29 mouse cellular contexts compared by ENCODE assay signal in the genomic region with DNA sequence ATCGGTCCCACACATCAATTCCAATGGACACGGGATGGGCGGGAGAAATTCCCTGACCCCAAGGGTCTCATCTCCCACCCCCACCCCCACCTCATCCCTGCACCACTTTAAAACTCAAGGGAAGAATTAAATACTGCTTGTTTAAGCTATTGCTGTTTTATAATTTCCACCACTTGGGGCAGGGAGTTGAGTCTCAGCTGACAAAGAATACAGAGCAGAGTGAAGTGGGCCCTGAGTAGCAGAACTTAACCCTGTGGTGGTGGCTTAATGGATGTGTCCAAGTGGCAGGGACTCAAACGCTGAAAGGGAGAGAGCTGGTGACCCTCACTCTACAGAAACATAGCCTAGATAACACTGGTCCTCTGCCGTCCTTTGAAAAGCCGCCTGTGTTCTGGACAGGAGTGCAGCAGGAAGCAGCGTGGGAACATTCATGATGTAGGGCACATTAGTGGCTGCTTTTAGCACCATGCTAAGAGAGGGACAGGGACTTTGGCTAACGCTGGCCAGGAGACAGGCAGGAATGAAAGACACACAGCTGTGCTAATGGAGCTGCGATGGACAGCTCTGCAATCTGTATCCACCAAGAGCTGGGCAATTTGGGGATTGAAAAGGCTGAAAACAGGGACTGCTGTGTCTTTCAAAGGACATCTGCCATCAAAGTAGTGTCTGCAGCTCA.
DNase-seq lines count a peak whose midpoint lies in the region; ATAC-seq and TF ChIP-seq lines count a peak whose summit lies in the region.
"Had no signal": no experiment of that assay in that cellular context is flagged by ENCODE, and none has a peak within 500 bp of the region (broad histone marks: within the 10 kb centered on the region; RNA-seq: fewer than 3 reads in every experiment).

No protein-coding gene starts in this region.

- WGBS in hindbrain, embryonic 15.5 days, result 63% methylated on average over 9 of the region's 9 CpGs
- 58% methylated on average over 9 of the region's 9 CpGs for WGBS in hindbrain, embryonic 12.5 days
- 55% methylated on average over 9 of the region's 9 CpGs for WGBS in neural tube, embryonic 15.5 days
- 91% methylated on average over 9 of the region's 9 CpGs for WGBS in thymus, adult 2 months

- no peaks in the 10 kb centered on the region for H3K27me3 ChIP-seq in hindbrain, embryonic 15.5 days
- H3K27me3 ChIP-seq in hindbrain, embryonic 12.5 days, result no peaks in the 10 kb centered on the region
- no peaks in the 10 kb centered on the region for H3K27me3 ChIP-seq in neural tube, embryonic 15.5 days (replicated peaks)
- H3K27me3 ChIP-seq in thymus, adult 2 months (ENCODE audit: control insufficient read depth, insufficient read depth, low read length), result no peaks in the 10 kb centered on the region
- H3K27me3 ChIP-seq: heart, embryonic 12.5 days; kidney, embryonic 15.5 days; limb, embryonic 12.5 days; liver, embryonic 15.5 days; neural tube, embryonic 12.5 days had no signal

- no peak overlapping the region for H3K4me3 ChIP-seq in hindbrain, embryonic 15.5 days
- H3K4me3 ChIP-seq in hindbrain, embryonic 12.5 days, result no peak overlapping the region
- H3K4me3 ChIP-seq in neural tube, embryonic 15.5 days (replicated peaks), result no peak overlapping the region
- H3K4me3 ChIP-seq in thymus, adult 2 months (ENCODE audit: control insufficient read depth, insufficient read depth, low read length), result no peak overlapping the region
- H3K4me3 ChIP-seq: heart, embryonic 12.5 days; kidney, embryonic 15.5 days; layer of hippocampus, adult 2 months; left cerebral cortex, adult 2 months; limb, embryonic 12.5 days; liver, embryonic 15.5 days; neural tube, embryonic 12.5 days had no signal

- H3K4me2 ChIP-seq in hindbrain, embryonic 15.5 days, result no peak overlapping the region
- H3K4me2 ChIP-seq in hindbrain, embryonic 12.5 days (replicated peaks), result no peak overlapping the region
- no peak overlapping the region for H3K4me2 ChIP-seq in neural tube, embryonic 15.5 days
- H3K4me2 ChIP-seq: heart, embryonic 12.5 days; kidney, embryonic 15.5 days; limb, embryonic 12.5 days; liver, embryonic 15.5 days; lung, embryonic 14.5 days; neural tube, embryonic 12.5 days had no signal

- H3K27ac ChIP-seq in hindbrain, embryonic 15.5 days (replicated peaks), result no peak overlapping the region
- no peak overlapping the region for H3K27ac ChIP-seq in hindbrain, embryonic 12.5 days
- 0 out of 2 replicates have a peak overlapping the region, but pooled peaks have one; percentile 33 for H3K27ac ChIP-seq in neural tube, embryonic 15.5 days (replicated peaks)
- H3K27ac ChIP-seq in thymus, adult 2 months (ENCODE audit: control insufficient read depth, insufficient read depth, low read length), result no peak overlapping the region
- H3K27ac ChIP-seq: kidney, embryonic 15.5 days; layer of hippocampus, adult 2 months; left cerebral cortex, adult 2 months; limb, embryonic 12.5 days; liver, embryonic 15.5 days; neural tube, embryonic 12.5 days; stomach, postnatal 0 days had no signal

- H3K4me1 ChIP-seq in hindbrain, embryonic 15.5 days (replicated peaks), result no peaks in the 10 kb centered on the region
- peaks cover 5% of the 10 kb centered on the region for H3K4me1 ChIP-seq in hindbrain, embryonic 12.5 days
- H3K4me1 ChIP-seq in neural tube, embryonic 15.5 days, result peaks cover 8% of the 10 kb centered on the region
- H3K4me1 ChIP-seq in thymus, adult 2 months (replicated peaks; ENCODE audit: control insufficient read depth, insufficient read depth, low read length), result no peaks in the 10 kb centered on the region
- H3K4me1 ChIP-seq: liver, embryonic 15.5 days had no signal

- no peak for TF ChIP-seq POLR2A in thymus, adult 2 months (IDR thresholded peaks at IDR 0.05; ENCODE audit: control insufficient read depth, extremely low read depth, insufficient read depth, low read length, poor library complexity)

- no peak overlapping the region for H3K9ac ChIP-seq in hindbrain, embryonic 15.5 days
- H3K9ac ChIP-seq in hindbrain, embryonic 12.5 days, result no peak overlapping the region
- no peak overlapping the region for H3K9ac ChIP-seq in neural tube, embryonic 15.5 days (replicated peaks)
- H3K9ac ChIP-seq: kidney, embryonic 15.5 days; limb, embryonic 12.5 days; liver, embryonic 15.5 days; lung, embryonic 14.5 days; neural tube, embryonic 12.5 days had no signal

- TF ChIP-seq CTCF in thymus, adult 2 months (IDR thresholded peaks at IDR 0.05; ENCODE audit: borderline replicate concordance, control insufficient read depth, extremely low read depth, insufficient read depth, low read length, poor library complexity), result no peak

- H3K9me3 ChIP-seq in hindbrain, embryonic 15.5 days, result no peaks in the 10 kb centered on the region
- no peaks in the 10 kb centered on the region for H3K9me3 ChIP-seq in hindbrain, embryonic 12.5 days (replicated peaks)
- H3K9me3 ChIP-seq in neural tube, embryonic 15.5 days (replicated peaks), result no peaks in the 10 kb centered on the region
- H3K9me3 ChIP-seq: kidney, embryonic 15.5 days; liver, embryonic 15.5 days; neural tube, embryonic 12.5 days had no signal

- peak; percentile 69; the same call in 1 of the 2 replicates for ATAC-seq in frontal cortex, adult (ENCODE audit: low TSS enrichment)
- peak; percentile 23; the same call in 1 of the 2 replicates for ATAC-seq in hindbrain, embryonic 15.5 days (ENCODE audit: low FRiP score, low read depth)
- no peak for ATAC-seq in hindbrain, embryonic 12.5 days (ENCODE audit: low FRiP score)
- no peak for ATAC-seq in neural tube, embryonic 15.5 days (ENCODE audit: low FRiP score)
- ATAC-seq: CD4-positive, CD25-positive, alpha-beta regulatory T cell, adult 4 months had no signal

- H3K36me3 ChIP-seq in hindbrain, embryonic 15.5 days, result no peaks in the 10 kb centered on the region
- no peaks in the 10 kb centered on the region for H3K36me3 ChIP-seq in hindbrain, embryonic 12.5 days
- no peaks in the 10 kb centered on the region for H3K36me3 ChIP-seq in neural tube, embryonic 15.5 days
- no peaks in the 10 kb centered on the region for H3K36me3 ChIP-seq in thymus, adult 2 months (ENCODE audit: control insufficient read depth, insufficient read depth, low read length)
- H3K36me3 ChIP-seq: heart, embryonic 12.5 days; kidney, embryonic 15.5 days; limb, embryonic 12.5 days; liver, embryonic 15.5 days; neural tube, embryonic 12.5 days had no signal

- no peak for DNase-seq in frontal cortex, postnatal 25 days (ENCODE audit: low spot score in 2 of 2)
- no peak for DNase-seq in neural tube, embryonic 10.5 days (ENCODE audit: extremely low spot score, low spot score)
- no peak for DNase-seq in thymus, adult 2 months
- DNase-seq: adrenal gland, postnatal 14 days; cerebellum, adult 18-20 months; cerebellum, postnatal 14 days; gastrocnemius, postnatal 14 days; heart, adult 11 months; heart, postnatal 14 days; kidney, adult 18-20 months; kidney, postnatal 36 days; lung, embryonic 14.5 days; lung, postnatal 14 days; right cerebral cortex, postnatal 4 days; thymus, adult 18-20 months; thymus, postnatal 36 days had no signal

Comparison
In these comparisons a context has a peak if more than half of its experiments do, and no peak if none do; other contexts are left out.
1. ATAC-seq: peak in frontal cortex, adult (single experiment) and hindbrain, embryonic 15.5 days (single experiment); none in hindbrain, embryonic 12.5 days (single experiment) and neural tube, embryonic 15.5 days (single experiment).